ENCODE assay signal across 8 mouse cellular contexts in the genomic region with DNA sequence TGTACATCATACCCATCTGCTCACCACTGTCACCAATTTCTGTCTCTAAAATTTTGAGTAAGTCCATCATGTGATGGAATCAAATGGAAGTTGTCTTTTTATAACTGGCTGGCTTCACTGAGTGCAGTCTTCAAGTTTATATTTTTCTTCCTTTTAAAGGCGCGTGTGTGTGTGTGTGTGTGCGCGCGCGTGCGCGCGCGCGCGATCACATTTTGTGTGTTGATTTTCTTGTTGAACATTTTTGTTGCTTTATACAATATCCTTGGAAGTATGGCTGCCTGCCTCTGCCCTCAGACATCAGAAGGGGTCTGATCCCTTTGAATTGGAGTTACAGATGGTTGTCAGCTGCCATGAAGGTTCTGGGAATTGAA. TPM values are rescaled to one million over a fixed set of nuclear protein-coding genes. Genes with fewer than 3 reads are reported as not detected.
DNase-seq lines count a peak whose midpoint lies in the region; ATAC-seq and TF ChIP-seq lines count a peak whose summit lies in the region.

No protein-coding gene starts in this region.

- peak overlapping the region; percentile 89 for H3K4me3 ChIP-seq in kidney, embryonic 16.5 days (ENCODE audit: low read length)
- peak overlapping the region; percentile 76 for H3K4me3 ChIP-seq in bone marrow macrophage, adult 2 months (ENCODE audit: insufficient read depth, low read length)
- peak overlapping the region; percentile 79 for H3K4me3 ChIP-seq in forebrain, embryonic 16.5 days (replicated peaks; ENCODE audit: low read length)
- peak overlapping the region; percentile 71 for H3K4me3 ChIP-seq in liver, postnatal 0 days (ENCODE audit: low read depth, low read length)

- peak overlapping the region; percentile 87 for H3K27ac ChIP-seq in kidney, embryonic 16.5 days (ENCODE audit: low read length)
- H3K27ac ChIP-seq in bone marrow macrophage, adult 2 months (ENCODE audit: insufficient read depth, low read depth, low read length): no peak overlapping the region
- H3K27ac ChIP-seq in forebrain, embryonic 16.5 days (ENCODE audit: low read length): peak overlapping the region; percentile 97
- H3K27ac ChIP-seq in liver, postnatal 0 days (ENCODE audit: low read depth): no peak overlapping the region

- WGBS in kidney, embryonic 16.5 days: 65% methylated on average over 12 of the region's 12 CpGs
- WGBS in forebrain, embryonic 16.5 days: 58% methylated on average over 12 of the region's 12 CpGs
- WGBS in liver, postnatal 0 days (ENCODE audit: insufficient replicate concordance): 52% methylated on average over 12 of the region's 12 CpGs

- peak overlapping the region; percentile 80 for H3K9ac ChIP-seq in kidney, embryonic 16.5 days (replicated peaks; ENCODE audit: low read length)
- H3K9ac ChIP-seq in forebrain, embryonic 16.5 days (replicated peaks; ENCODE audit: low read depth, low read length): peak overlapping the region; percentile 87
- H3K9ac ChIP-seq in liver, postnatal 0 days (replicated peaks): peak overlapping the region; percentile 77

- peaks cover 22% of the 10 kb centered on the region for H3K36me3 ChIP-seq in kidney, embryonic 16.5 days (ENCODE audit: insufficient read depth, low read length)
- peaks cover 18% of the 10 kb centered on the region for H3K36me3 ChIP-seq in forebrain, embryonic 16.5 days (ENCODE audit: control insufficient read depth, insufficient read depth)
- peaks cover 21% of the 10 kb centered on the region for H3K36me3 ChIP-seq in liver, postnatal 0 days (replicated peaks; ENCODE audit: insufficient read depth, low read length)

- DNase-seq in kidney, postnatal 10 days: no peak
- no peak for DNase-seq in liver, postnatal 0 days
- DNase-seq in embryo, embryonic 11 days: no peak
- DNase-seq in left cerebral cortex, postnatal 10 days (ENCODE audit: extremely low spot score in 1 of 2, low spot score in 2 of 2): no peak

- no peaks in the 10 kb centered on the region for H3K27me3 ChIP-seq in kidney, embryonic 16.5 days (ENCODE audit: insufficient read depth, low read length)
- no peaks in the 10 kb centered on the region for H3K27me3 ChIP-seq in forebrain, embryonic 16.5 days (replicated peaks; ENCODE audit: control insufficient read depth, insufficient read depth, low read length)
- H3K27me3 ChIP-seq in liver, postnatal 0 days (ENCODE audit: insufficient read depth, low read length): no peaks in the 10 kb centered on the region

- TF ChIP-seq CTCF in bone marrow macrophage, adult 2 months (IDR thresholded peaks at IDR 0.05; ENCODE audit: low read depth, low read length): no peak
- no peak for TF ChIP-seq CTCF in liver, postnatal 0 days (IDR thresholded peaks at IDR 0.05; ENCODE audit: low read depth)

- TF ChIP-seq POLR2A in bone marrow macrophage, adult 2 months (IDR thresholded peaks at IDR 0.05; ENCODE audit: borderline replicate concordance, low read depth, low read length): no peak

- TF ChIP-seq EP300 in liver, postnatal 0 days (IDR thresholded peaks at IDR 0.05; ENCODE audit: low read depth): no peak

- no peak for ATAC-seq in kidney, embryonic 16.5 days (ENCODE audit: low FRiP score, low TSS enrichment)
- ATAC-seq in forebrain, embryonic 16.5 days: no peak
- no peak for ATAC-seq in liver, postnatal 0 days
- no peak for ATAC-seq in activated CD4-positive, CD25-positive, alpha-beta regulatory T cell, adult 4 months

- H3K4me1 ChIP-seq in kidney, embryonic 16.5 days (ENCODE audit: insufficient read depth, low read length): peaks cover 16% of the 10 kb centered on the region
- peaks cover 6% of the 10 kb centered on the region; the same call in 1 of the 2 replicates for H3K4me1 ChIP-seq in bone marrow macrophage, adult 2 months (ENCODE audit: control insufficient read depth, insufficient read depth, low read length)
- H3K4me1 ChIP-seq in forebrain, embryonic 16.5 days (replicated peaks; ENCODE audit: control insufficient read depth, insufficient read depth, low read length): peaks cover 15% of the 10 kb centered on the region
- peaks cover 10% of the 10 kb centered on the region for H3K4me1 ChIP-seq in liver, postnatal 0 days (ENCODE audit: insufficient read depth)

- peak overlapping the region; percentile 74 for H3K4me2 ChIP-seq in kidney, embryonic 16.5 days (replicated peaks; ENCODE audit: low read depth, low read length)
- H3K4me2 ChIP-seq in forebrain, embryonic 16.5 days (ENCODE audit: low read length): peak overlapping the region; percentile 85
- peak overlapping the region; percentile 89 for H3K4me2 ChIP-seq in liver, postnatal 0 days (ENCODE audit: low read depth, low read length)

- H3K9me3 ChIP-seq in kidney, embryonic 16.5 days (ENCODE audit: low read length): no peaks in the 10 kb centered on the region
- no peaks in the 10 kb centered on the region for H3K9me3 ChIP-seq in forebrain, embryonic 16.5 days (ENCODE audit: control insufficient read depth, low read length)
- H3K9me3 ChIP-seq in liver, postnatal 0 days (ENCODE audit: low read length): no peaks in the 10 kb centered on the region

- intact Hi-C loops in left cerebral cortex, postnatal 10 days (cut with DNase I): no loop called here

RNA-seq across cellular contexts. Expression of gene Rps6, which starts 0.8 kb away (rescaled TPM):
- 606 and 725 TPM in 2 replicates for polyA plus RNA-seq in kidney, embryonic 16.5 days (2015; fragmentation: Nextera tagmentation; extraction: Ambion mirVana)
- 1,487 and 1,542 TPM in 2 replicates for polyA plus RNA-seq in bone marrow macrophage, adult 2 months (2012; ENCODE audit: insufficient read depth, insufficient read length, missing spikeins)
- polyA plus RNA-seq in forebrain, embryonic 16.5 days (2015; fragmentation: Nextera tagmentation; extraction: Ambion mirVana): 371 and 373 TPM in 2 replicates
- polyA plus RNA-seq in liver, postnatal 0 days (2015; fragmentation: Nextera tagmentation; extraction: Ambion mirVana): 455 and 469 TPM in 2 replicates
- 1,000 to 10,000 TPM; 2,810 to 3,158 TPM for polyA plus RNA-seq in activated CD4-positive, CD25-positive, alpha-beta regulatory T cell, adult 4 months (2017; shearing (Covaris generic))
- 100 to 1,000 TPM; 386 to 405 TPM for total RNA-seq in left cerebral cortex, postnatal 10 days (2021)

RNA-seq across cellular contexts. Expression of gene Acer2, which starts 16.1 kb away (rescaled TPM):
- 40.6 and 42.3 TPM in 2 replicates for polyA plus RNA-seq in kidney, embryonic 16.5 days (2015; fragmentation: Nextera tagmentation; extraction: Ambion mirVana)
- 0.72 TPM in 1 of 2 replicates, not detected in the other for polyA plus RNA-seq in bone marrow macrophage, adult 2 months (2012; ENCODE audit: insufficient read depth, insufficient read length, missing spikeins)
- polyA plus RNA-seq in forebrain, embryonic 16.5 days (2015; fragmentation: Nextera tagmentation; extraction: Ambion mirVana): 10.5 and 11.7 TPM in 2 replicates
- 10.1 and 11.4 TPM in 2 replicates for polyA plus RNA-seq in liver, postnatal 0 days (2015; fragmentation: Nextera tagmentation; extraction: Ambion mirVana)
- 1 to 10 TPM; 5.8 to 6.4 TPM for polyA plus RNA-seq in activated CD4-positive, CD25-positive, alpha-beta regulatory T cell, adult 4 months (2017; shearing (Covaris generic))
- total RNA-seq in left cerebral cortex, postnatal 10 days (2021): 1 to 10 TPM; 3.0 to 5.3 TPM

Comparison
In these comparisons a context has a peak if more than half of its experiments do, and no peak if none do; other contexts are left out.
1. H3K27ac ChIP-seq: peak in kidney, embryonic 16.5 days (single experiment) and forebrain, embryonic 16.5 days (single experiment); none in bone marrow macrophage, adult 2 months (single experiment) and liver, postnatal 0 days (single experiment).
2. Peak in every context shown above with its lines, with median percentiles within 50 percentile points of each other: H3K4me2 ChIP-seq, H3K4me3 ChIP-seq and H3K9ac ChIP-seq.